Mouse (Mus musculus) small intestine, adult 2 months (tissue): Measurements from ENCODE around the gene Sh3gl2.

Experiments
- CTCF ChIP-seq: fragments of 200-500 bp; IDR thresholded peaks from 2 replicates; pipeline ENCODE4 v1.5.1; 2012; ENCODE audit warnings: low read depth, mild to moderate bottlenecking, control low read depth, inconsistent platforms, low read length, moderate library complexity, mixed read lengths; ENCODE audit not compliant: insufficient replicate concordance, insufficient read length; ENCODE audit errors: extremely low read depth
- POLR2A ChIP-seq: fragments of 200-500 bp; IDR thresholded peaks from 2 replicates; pipeline ENCODE4 v1.6.1; 2012; ENCODE audit warnings: low read depth, mild to moderate bottlenecking, control low read depth, inconsistent platforms, low read length, moderate library complexity

DNA sequence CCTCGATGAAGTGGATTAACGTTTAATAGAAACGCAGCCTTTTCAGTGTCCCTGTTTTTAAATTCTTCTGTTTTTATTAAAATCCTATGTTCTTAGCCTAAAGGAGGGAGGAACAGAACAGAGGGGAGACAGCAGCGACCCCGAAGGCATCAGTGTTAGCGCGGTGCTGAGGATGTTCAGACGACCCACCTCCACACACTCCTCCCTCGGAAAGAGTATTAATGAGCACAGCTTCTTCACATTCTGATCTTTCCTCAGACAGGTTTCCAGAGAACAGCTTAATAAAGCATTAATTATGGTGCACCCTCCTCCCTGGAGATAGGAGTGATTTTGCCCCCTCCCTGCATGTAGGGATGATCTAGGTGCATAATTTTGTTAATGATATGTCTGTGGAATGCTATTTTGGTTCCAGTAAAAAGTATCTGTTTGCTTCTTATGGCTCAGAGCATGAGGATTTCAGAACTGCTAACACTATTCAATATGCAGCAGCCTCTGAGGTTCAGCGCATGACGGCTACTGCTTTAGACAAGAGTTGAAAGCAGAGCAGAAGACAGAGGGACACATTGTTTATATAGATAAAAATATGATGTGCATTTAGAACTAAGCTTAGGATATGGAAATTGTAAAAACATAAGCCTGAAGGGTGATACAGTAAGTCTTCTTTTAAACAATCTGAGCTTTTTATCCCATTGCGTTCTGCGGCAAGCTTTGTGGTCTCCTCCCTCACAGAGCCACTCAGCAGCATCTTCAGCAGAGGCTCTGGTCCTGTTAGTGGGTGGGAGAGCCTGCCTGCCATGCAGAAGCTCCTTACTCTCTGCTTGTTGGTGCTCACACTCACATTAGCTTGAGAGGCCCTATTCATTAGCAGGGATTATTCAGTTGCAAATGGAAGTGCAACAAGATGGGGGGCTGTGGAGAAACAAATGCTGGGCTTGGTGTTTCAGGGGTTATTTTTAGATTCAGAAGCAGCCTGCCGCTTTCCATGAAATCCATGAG is 27.8 kb downstream of the Sh3gl2 start:
- TF ChIP-seq CTCF, result no peak
- no peak for TF ChIP-seq POLR2A
